Mouse (Mus musculus) embryo, embryonic 9.5 days (tissue): Measurements from ENCODE around the gene Ahcy.
"Not testable (repeated sequence)": the region's sequence is repeated elsewhere in the genome, so short reads cannot be mapped to it uniquely, and the experiment has no call there.

Experiments used
- DNase-seq: peaks from one replicate; pipeline ENCODE4 v3.0.0-alpha.2; 2017; ENCODE audit errors: extremely low spot score

Ahcy gene

DNA sequence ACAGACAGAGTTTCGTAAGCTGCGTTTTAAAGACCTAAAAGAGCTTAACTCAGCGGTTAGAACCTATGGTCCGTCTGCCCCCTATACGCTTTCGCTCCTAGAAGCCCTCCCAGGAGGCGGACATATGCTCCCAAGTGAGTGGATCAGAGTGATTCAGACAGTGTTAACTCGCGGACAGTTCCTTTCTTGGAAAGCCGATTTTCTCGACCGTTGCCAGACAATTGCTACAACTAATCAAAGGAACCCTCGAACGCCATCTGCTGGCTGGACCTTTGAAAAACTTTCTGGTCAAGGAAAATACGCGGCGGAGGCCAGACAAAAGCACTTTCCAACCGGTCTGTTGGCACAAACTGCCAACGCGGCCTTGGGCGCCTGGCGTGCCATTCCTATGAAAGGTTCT, 54.6 kb downstream of the Ahcy start:
- DNase-seq, result peak; percentile 92

DNA sequence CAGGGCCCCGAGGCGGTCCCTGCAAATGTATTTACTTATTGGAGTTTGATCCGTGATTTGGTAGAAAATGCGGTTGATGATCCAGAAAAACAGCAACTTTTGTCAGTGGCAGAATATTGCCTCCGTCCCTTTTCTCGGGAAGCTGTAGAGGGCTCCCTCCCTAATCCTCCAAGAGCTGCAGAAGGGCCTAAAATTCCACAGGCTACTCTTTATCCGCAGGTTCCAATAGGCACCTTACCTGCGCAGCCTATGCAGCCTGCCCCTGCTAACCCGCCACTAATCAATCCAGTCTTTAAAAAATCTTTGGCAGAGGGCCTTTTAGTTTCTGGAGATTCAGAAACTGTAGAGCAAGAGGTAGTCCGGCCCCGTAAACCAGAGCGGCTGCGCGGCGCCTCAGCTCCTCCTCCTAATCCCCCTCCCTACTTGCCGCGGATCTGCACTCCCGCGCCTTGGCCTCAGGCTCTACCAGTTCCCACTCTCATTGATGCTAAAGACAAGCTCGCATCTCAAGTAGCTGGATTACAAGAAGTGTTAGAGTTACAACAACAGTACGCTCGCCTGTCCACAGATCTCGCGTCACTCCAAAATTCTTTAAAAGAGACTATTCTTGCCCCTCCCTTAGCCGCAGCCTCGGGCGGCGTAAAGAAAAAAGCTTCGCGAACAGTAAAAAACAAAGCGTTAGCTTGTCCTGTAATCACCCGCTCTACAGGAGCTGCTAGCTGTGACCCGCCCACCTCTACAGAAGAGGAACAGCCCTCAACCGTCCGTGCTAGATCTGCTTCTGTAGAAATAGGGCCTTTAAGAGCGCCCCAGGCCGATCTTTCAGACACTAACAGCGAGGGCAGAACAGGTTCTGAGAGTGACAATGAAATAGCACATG, 55.3 kb downstream of the Ahcy start:
- peak; percentile 86 for DNase-seq

DNA sequence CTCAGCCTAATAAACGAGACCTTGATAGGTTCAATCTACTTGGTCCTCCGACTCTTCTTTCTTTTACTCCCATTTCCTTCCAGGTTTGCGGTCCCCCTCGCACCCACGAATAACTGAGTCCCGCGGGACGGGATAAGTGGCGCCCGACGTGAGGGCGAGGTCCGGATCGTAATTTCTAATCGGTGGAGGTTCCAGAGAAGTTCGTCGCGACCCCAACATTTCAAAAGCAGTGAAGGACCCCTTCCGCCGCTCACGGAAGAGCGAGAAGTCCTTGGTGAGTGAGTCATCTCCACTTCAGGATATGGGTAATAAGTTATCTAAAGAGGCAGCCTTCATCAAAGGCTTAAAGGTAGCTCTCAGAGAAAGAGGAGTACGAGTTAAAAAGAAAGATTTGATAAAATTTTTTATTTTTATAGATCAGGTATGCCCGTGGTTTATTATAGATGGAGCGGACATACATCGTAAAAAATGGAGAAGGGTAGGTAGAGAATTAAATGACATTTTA, 56.0 kb downstream of the Ahcy start, which contains the start of gene Gm14226:
TSS of gene Gm14226 (plus strand) at position 16 of the 505 bp plus-strand sequence.
- DNase-seq, result peak; percentile 33

DNA sequence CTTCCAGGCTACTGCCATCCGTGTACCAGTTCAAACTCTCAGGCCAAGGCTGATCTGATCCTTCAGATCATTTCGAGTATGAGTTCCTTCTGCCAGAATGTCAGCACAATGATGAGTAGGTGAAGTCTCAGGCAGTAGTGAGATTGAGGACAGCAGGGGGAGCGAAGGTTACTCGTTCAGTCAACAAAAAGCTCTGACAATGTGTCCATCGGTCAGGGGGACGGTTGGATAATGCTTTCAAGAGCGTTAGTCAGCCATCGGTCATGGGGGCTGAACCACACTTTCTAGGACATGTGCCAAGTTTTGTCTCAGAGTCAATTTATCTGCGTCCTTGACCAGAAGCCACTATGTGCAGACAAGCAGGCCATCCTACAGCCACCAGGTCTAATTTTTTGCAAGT, 57.5 kb downstream of the Ahcy start:
- not testable (repeated sequence) for DNase-seq

DNA sequence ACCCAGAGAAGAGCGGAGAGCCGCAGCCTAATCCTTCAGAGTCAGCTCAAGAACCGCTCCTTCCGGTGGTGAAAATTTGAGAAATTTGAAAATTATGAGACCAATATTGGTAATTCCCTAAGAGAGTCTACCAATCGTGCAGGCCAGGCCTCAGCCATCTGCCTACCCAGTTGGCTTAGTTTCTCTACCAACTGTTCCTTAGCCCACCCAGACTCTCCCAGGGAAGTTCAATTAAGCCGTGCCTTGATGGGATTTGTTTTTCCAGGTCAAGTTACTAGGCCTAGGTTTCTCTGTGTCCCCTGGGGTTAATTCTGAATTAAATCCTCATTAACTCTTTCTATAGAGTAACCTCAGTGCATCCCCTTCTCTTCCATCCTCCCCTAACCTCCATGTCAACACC, 61.3 kb downstream of the Ahcy start:
- no peak for DNase-seq

DNA sequence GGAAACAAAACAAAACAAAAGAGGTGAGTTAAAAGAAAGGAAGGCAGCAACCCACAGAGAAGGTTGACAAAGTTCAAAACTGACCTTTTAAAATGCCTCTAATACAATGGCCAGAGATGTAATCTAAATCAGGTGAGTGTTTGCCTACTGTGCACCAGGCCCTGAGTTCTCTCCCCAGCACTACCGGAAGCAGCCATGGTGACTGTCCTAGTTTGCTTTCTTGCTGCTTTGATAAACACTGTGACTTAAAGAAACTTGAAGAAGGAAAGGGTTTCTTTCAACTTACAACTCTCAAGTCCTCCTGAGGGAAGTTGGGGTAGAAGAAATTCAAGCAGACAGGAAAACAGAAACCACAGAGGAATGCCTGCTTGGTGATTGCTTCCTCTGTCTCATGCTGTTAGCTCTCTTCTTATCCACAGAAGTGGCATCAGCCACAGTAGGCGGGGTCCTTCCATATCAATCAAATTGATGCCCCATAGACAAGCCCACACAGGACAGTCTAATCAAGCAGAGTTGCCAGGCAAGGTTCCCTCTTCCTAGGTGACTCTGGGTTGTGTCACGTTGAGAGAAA, 63.1 kb downstream of the Ahcy start:
- DNase-seq, result no peak
